Mouse (Mus musculus) kidney, postnatal 25 days (tissue): ENCODE data around the gene Cadps.

Source experiments
- DNase-seq, 2 experiments: peaks; one replicate each; pipeline ENCODE4 v3.0.0; 2021; ENCODE audit warnings: mixed read lengths in 2 of 2

Cadps gene

GRCm38 (mm10) chr14:12462206-12462605 lies 360.7 kb downstream of the Cadps start:
- no peak for DNase-seq

- DNase-seq, result no peak
Measured at GRCm38 (mm10) chr14:12459700-12460099, 363.2 kb downstream of the Cadps start.

GRCm38 (mm10) chr14:12455064-12455591 lies 367.8 kb downstream of the Cadps start:
- no peak for DNase-seq

GRCm38 (mm10) chr14:12450807-12451206 lies 372.1 kb downstream of the Cadps start:
- no peak for DNase-seq

GRCm38 (mm10) chr14:12448883-12449282 lies 374.0 kb downstream of the Cadps start:
- DNase-seq, result no peak

GRCm38 (mm10) chr14:12441019-12441418 lies 381.9 kb downstream of the Cadps start:
- DNase-seq, result no peak

GRCm38 (mm10) chr14:12437976-12438375 lies 384.9 kb downstream of the Cadps start:
- no peak for DNase-seq

- DNase-seq, result no peak
Measured at GRCm38 (mm10) chr14:12437422-12437821, 385.5 kb downstream of the Cadps start.

GRCm38 (mm10) chr14:12436903-12437368 lies 385.9 kb downstream of the Cadps start:
- DNase-seq, result no peak

GRCm38 (mm10) chr14:12428021-12428654 lies 394.7 kb downstream of the Cadps start:
- DNase-seq, result no peak

- no peak for DNase-seq
Measured at GRCm38 (mm10) chr14:12425311-12425710, 397.6 kb downstream of the Cadps start.

- no peak for DNase-seq
Measured at GRCm38 (mm10) chr14:12410276-12410675, 412.6 kb downstream of the Cadps start.

GRCm38 (mm10) chr14:12409811-12410210 lies 413.1 kb downstream of the Cadps start:
- no peak for DNase-seq

GRCm38 (mm10) chr14:12406588-12406987 lies 416.3 kb downstream of the Cadps start:
- peak in 1 of 2 experiments; percentile 11 for DNase-seq

- no peak for DNase-seq
Measured at GRCm38 (mm10) chr14:12405201-12405600, 417.7 kb downstream of the Cadps start.

- no peak for DNase-seq
Measured at GRCm38 (mm10) chr14:12404724-12405123, 418.2 kb downstream of the Cadps start.

GRCm38 (mm10) chr14:12404052-12404451 lies 418.8 kb downstream of the Cadps start:
- DNase-seq, result no peak

- DNase-seq, result no peak
Measured at GRCm38 (mm10) chr14:12400116-12400515, 422.8 kb downstream of the Cadps start.

- DNase-seq, result no peak
Measured at GRCm38 (mm10) chr14:12397561-12397960, 425.3 kb downstream of the Cadps start.

- no peak for DNase-seq
Measured at GRCm38 (mm10) chr14:12394318-12394717, 428.6 kb downstream of the Cadps start.

GRCm38 (mm10) chr14:12393271-12393861 lies 429.5 kb downstream of the Cadps start:
- DNase-seq, result no peak

- DNase-seq, result no peak
Measured at GRCm38 (mm10) chr14:12391167-12391566, 431.7 kb downstream of the Cadps start.

- no peak for DNase-seq
Measured at GRCm38 (mm10) chr14:12388806-12389436, 434.0 kb downstream of the Cadps start.
